Mouse (Mus musculus): ENCODE data around the gene Ank3. TPM values are rescaled to one million over a fixed set of nuclear protein-coding genes. Genes with fewer than 3 reads are reported as not detected.
A peak's percentile ranks its signal among the peaks of the same experiment; 100 is the strongest.

Gene Ank3
- total RNA-seq (2015; ENCODE audit: low replicate concordance) (0.77 TPM in 1 of 2 replicates, not detected in the other), total RNA-seq (2017; ENCODE audit: low replicate concordance) (not detected in 2 replicates)

DNA sequence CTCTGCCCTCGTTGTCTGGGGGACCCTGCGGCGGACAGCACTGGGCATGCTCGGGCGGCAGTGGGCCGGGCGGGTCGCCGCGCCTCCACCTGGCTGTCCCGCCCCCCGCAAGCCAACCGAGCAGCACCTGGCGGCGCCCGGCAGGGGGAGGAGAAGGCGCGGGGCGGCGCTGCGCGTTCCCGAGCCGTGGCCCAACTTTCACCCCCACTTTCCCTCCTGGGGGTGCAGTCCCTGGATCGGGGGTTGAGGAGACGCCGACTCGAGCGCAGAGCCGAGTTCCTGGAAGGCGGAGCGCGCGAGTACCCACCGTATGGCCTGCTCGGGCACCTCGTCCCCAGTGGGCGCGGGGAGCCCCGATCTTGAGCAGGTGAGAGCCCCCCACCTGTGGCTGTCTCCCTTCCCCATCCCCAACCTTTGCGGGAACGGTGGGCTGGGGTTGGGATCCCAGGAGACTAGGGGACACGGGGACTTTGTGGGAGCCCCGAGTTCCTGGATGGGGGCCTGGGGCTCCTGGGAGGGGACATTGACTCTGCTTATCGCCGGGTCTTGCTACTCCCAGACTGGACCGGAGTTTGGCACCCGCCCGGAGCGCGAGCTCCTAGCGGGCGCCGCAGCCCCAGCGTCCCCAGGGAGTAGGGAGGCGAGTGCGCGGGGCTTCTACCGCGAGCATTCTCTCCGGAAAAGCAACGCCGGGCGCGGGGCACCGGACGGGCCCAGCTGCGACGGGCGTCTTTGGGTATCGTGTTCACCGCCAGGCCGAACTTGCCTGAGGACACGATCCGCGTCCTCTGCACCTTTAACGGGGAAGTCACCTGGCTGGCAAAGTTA, at the start of gene Ank3:
Gene Ank3 (plus strand): TSS at position 11 of the 828 bp plus-strand sequence.
- no peak for ATAC-seq (replicated peaks; ENCODE audit: low FRiP score, poor library complexity, severe bottlenecking)

GRCm38 (mm10) chr10:69351071-69351841, 47.3 kb upstream of the Ank3 start:
- no peak for ATAC-seq (replicated peaks; ENCODE audit: low FRiP score, poor library complexity, severe bottlenecking)

DNA sequence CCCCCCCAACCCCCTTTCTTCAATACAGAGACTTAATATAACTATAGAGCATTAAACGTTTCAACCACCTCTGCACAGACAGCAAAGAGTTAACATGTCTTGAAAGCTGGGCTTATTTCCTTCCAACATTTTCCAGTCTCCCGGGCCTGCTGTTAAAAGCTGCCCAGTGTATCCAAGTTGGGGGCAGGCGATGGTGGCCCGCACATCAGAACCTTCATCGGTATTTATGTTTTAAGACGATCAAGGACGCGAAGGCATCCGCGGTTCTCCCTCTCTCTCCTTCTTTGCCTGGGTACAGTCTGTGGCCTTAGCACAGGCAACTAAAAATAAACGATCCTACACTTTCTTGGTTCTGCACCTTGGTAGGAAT, 46.7 kb upstream of the Ank3 start:
- no peak for ATAC-seq (replicated peaks; ENCODE audit: low FRiP score, poor library complexity, severe bottlenecking)

DNA sequence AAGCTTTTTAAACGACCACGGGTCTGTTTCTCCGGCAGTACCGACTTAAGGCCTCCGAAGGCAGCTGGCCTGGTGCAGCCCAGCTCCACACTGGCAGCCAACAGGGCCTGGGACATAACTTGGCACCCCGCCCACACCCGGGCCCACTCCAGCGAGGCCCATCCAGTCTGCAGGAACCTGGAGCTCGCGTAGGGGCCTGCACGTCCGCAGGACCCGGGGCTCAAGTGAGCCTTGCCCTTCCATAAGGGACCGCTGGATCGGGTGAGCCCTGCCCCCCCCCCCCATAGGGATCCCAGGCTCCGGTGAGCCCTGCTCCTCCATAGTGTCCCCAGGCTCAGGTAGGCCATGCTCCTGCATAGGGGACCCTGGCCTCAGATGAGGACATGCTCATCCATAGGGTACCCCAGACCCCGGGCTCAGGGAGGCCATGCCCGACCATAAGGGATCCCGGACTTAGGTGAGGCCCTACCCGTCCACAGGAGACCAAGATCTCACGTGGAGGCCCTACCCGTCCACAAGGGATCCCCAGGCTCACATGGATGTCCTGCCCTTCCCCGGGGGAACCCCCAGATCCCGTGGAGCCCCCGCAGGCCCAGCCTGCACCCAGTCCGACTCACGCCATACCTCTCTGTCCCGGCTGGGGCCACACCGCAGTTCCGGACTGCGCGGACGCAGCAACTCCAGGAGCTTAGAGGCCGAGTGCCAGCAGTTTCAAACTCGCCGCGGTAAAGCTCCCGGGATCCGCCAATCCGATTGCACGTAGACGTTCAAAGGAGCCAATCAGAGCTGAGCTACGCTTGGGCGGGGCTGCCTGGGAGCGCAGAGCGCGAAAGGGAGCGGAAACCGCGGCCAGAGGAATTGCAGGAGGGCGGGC, 46.1 kb upstream of the Ank3 start, which contains the start of gene Cdk1:
Gene Cdk1 (minus strand): TSS at position 727 of the 874 bp plus-strand sequence.
- ATAC-seq (replicated peaks; ENCODE audit: low FRiP score, poor library complexity, severe bottlenecking): peak; percentile 96

DNA sequence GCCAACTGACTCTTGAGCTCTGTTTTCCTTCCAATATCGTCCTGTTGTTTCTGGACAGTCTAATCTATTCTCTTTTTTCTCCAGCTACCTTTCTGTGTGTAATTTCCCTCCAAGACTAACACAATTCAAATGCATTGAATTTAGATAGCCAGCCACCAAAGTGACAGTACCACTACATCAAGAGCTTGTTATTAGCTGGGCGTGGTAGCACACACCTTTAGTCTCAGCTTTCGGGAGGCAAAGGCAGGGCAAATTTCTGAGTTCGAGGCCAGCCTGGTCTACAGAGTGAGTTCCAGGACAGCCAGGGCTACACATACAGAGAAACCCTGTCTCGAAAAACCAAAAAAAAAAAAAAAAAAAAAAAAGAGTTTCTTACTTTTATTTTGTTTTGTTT, 45.5 kb upstream of the Ank3 start:
- ATAC-seq (replicated peaks; ENCODE audit: low FRiP score, poor library complexity, severe bottlenecking): peak; percentile 61

- ATAC-seq (replicated peaks; ENCODE audit: low FRiP score, poor library complexity, severe bottlenecking): no peak
Observed at GRCm38 (mm10) chr10:69359666-69360065, 38.9 kb upstream of the Ank3 start.

GRCm38 (mm10) chr10:69366208-69366607, 32.4 kb upstream of the Ank3 start:
- ATAC-seq (replicated peaks; ENCODE audit: low FRiP score, poor library complexity, severe bottlenecking): no peak

DNA sequence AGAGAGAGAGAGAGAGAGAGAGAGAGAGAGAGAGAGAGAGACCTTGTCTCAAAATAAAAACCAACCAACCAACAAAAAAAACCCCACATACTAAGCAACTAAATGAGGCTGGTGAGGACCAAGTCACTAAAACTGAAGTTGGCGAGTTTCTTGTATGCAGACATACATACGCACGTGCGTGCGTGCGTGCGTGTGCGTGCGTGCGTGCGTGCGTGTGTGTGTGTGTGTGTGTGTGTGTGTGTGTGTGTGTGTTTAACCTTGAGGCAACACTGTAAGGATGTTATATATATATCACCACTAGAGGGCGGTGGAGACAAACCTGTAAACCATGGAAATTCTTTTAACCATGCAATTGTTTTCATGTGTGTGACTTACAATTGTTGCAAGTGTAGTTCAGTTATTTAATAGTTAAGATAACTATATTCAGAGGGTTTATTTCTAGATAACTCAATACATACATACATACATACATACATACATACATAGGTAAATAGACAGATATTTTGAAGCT, 31.6 kb upstream of the Ank3 start:
- no peak for ATAC-seq (replicated peaks; ENCODE audit: low FRiP score, poor library complexity, severe bottlenecking)

- no peak for ATAC-seq (replicated peaks; ENCODE audit: low FRiP score, poor library complexity, severe bottlenecking)
Observed at GRCm38 (mm10) chr10:69369321-69369720, 29.3 kb upstream of the Ank3 start.

DNA sequence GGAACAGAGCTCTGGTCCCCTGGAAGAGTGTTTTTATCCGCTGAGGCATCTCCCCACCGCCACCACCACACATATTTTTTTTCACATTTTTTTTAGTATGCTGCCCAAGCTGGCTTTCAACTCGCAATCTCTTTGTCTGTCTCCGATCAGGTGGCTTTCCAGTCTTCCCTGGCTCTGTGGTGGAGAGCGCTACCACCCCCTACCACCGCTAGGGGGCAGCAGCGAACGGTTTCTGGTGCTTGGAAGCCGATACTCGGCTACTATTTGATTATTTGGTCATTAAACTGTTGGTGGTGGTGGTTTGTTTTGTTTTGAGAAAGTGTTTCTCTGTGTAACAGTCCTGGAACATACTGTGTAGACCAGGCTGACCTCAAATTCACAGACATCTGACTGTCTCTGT, 27.1 kb upstream of the Ank3 start:
- ATAC-seq (replicated peaks; ENCODE audit: low FRiP score, poor library complexity, severe bottlenecking): peak; percentile 67; the same call in 1 of the 2 replicates

DNA sequence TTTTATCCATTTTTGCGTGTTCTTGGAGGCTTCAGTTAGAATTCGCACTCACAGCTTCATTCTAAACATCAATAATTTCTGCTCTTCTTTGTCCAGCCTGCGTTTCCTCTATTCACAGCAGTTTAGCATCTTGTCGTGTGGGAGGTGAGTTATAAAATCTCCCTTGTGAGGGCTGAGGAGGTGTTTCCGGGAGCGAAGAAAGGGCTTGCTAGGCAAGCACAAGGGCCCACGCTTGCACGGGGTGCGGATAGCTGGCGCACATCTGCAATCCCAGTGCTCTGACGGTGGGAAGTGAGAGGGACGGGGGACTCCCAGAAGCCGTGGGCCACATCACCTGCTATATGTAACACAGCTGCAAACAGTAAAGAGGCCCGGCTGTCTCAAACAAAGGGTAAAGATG, 26.5 kb upstream of the Ank3 start:
- ATAC-seq (replicated peaks; ENCODE audit: low FRiP score, poor library complexity, severe bottlenecking): no peak

GRCm38 (mm10) chr10:69373796-69374550, 24.6 kb upstream of the Ank3 start:
- ATAC-seq (replicated peaks; ENCODE audit: low FRiP score, poor library complexity, severe bottlenecking): no peak

GRCm38 (mm10) chr10:69375154-69375553, 23.4 kb upstream of the Ank3 start:
- ATAC-seq (replicated peaks; ENCODE audit: low FRiP score, poor library complexity, severe bottlenecking): no peak

DNA sequence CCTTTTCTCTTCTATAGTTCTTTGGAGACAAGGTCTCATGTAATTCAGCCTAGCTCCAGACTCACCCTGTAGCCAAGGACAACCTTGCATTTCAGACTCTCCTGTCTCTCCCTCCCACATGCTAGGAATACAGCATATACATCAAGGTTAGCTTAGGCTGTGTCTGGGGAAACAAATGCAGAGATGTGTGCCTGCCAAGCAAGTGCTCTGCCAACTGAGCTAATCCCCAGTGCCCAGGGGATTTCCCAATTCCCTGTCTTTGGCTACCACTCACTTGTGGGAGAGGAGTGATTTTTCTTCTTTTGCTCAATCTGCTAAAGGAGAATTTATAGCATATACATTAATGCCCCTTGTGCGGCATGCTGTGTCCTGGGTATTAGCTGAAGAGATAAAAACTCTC, 15.4 kb upstream of the Ank3 start:
- ATAC-seq (replicated peaks; ENCODE audit: low FRiP score, poor library complexity, severe bottlenecking): no peak

DNA sequence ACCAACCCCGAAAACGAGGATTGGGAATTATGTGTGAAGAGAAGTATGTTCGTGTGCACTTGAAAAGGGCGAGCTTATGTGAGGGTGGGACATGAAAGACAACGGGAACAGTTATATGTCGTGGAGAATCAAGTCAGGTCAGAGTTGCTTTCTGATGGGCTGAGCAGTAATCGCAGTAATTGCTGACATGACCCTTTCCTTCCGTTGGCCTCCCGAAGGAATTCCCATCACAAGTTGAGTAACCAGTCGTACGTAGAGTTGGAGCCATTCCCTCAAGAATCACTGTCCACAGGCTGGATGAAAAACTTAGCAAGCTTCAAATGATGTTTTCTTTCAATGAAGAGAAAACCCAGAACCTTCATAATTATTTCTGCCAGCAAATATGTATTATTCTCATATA, 13.9 kb upstream of the Ank3 start:
- no peak for ATAC-seq (replicated peaks; ENCODE audit: low FRiP score, poor library complexity, severe bottlenecking)

- ATAC-seq (replicated peaks; ENCODE audit: low FRiP score, poor library complexity, severe bottlenecking): no peak
Observed at GRCm38 (mm10) chr10:69385136-69385535, 13.4 kb upstream of the Ank3 start.

DNA sequence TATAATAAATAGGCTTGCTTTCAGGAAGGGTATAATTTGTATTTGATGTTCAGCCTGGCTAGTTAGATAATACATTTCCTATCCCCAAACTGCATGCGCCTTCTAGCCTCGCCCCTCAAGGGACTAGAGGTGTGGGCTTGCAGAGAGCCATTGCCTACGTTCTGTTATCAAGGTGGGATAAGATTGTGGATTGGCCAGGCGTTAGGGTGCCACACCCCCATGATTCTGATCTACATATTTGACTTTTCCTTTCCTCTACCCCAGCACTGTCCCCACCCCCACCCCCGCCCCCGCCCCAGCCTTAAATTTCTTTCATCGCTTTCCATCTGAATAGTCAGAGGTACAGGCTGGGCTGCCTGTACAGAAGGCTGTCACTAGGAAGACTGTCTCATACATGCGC, 11.8 kb upstream of the Ank3 start:
- no peak for ATAC-seq (replicated peaks; ENCODE audit: low FRiP score, poor library complexity, severe bottlenecking)

DNA sequence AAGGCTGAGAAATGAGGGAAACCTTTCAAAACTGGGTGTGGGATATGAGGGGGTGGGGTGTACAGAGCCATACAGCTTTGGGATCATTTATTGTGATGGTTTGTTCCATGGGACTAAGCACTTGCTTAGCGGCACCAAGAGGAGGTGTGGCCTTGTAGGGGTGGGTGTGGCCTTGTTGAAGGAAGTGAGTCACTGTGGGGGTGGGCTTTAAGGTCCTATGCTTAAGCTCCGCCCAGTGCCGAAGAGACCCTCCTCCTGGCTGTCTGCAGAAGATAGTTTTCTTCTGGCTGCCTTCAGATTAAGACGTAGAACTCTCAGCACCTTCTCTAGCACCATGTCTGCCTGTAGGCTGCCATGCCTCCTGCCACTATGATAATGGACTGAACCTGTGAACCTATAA, 9.1 kb upstream of the Ank3 start:
- ATAC-seq (replicated peaks; ENCODE audit: low FRiP score, poor library complexity, severe bottlenecking): no peak

- ATAC-seq (replicated peaks; ENCODE audit: low FRiP score, poor library complexity, severe bottlenecking): no peak
Observed at GRCm38 (mm10) chr10:69398197-69398762, 293 bp upstream of the Ank3 start.

Data from erythroblast, adult 5-6 weeks (primary cell).